Mouse (Mus musculus) G1E-ER4 (cell line): Measurements from ENCODE around the gene Cyb5b. TPM values are rescaled to one million over a fixed set of nuclear protein-coding genes. Genes with fewer than 3 reads are reported as not detected.

Experiments used
- GATA1 ChIP-seq: IDR thresholded peaks from one replicate; pipeline ENCODE4 v1.8.0; 2012; ENCODE audit warnings: low read length, inconsistent platforms
- polyA plus RNA-seq: library from polyadenylated mRNA; stranded (reverse); fragments of >175 nt; gene quantifications from 2 replicates; pipeline ENCODE4 v1.2.3, GENCODE M21; 2012

Gene Cyb5b
- polyA plus RNA-seq, 1 experiment, result 39.2 TPM

DNA sequence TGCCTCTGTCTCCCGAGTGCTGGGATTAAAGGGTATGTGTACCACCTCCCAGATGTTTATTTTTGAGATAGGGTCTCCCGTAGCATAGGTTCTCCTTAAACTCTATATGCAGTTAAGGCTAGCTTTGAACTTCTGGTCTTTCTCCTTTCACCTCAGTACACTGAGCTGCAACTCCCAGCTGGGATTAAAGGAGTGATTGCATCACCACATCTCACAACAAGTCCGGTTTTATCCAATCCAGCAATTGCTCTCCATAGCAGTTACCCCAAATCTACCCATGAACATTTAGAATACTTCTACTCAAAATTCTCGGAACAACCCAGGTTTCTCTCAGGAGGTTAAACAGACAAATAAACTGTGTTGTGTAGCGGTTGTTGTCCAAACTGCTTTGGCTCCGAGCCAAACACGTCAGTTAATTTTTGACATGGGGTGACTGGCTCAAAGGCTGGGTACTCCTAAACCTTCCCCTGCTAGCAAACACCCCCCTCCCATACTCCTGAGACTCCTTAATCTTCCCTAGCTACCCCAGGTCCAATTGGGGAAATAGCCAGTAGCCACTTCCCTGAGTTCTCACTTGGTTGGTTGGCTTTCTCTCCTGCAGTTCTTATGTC is 28.7 kb upstream of the Cyb5b start:
- no peak for TF ChIP-seq GATA1

DNA sequence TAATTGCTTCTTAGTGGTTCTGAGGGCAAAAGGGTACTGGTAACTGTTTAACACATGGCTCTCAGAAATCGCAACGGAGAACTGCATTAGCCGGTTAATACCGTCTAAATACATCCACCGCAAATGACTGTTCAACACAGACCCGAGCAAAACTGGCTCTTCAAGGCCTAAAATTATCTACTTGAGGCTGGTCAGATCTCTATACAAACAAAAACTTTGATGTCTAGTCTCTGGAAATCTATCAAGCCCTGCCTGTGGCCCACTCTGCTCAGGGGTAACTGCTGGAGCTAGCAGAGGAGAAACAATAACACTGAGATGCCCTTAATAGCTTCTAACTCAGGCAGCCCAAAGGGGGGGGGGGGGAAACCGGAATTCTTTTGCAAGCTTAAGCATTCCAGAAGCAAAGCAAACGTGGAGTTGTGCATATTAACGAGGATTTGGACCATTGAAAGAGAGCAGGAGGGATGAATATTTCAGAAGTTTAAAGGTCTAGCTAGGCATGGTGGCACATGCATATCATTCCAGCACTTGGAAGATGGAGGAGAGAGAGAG is 27.3 kb upstream of the Cyb5b start:
- TF ChIP-seq GATA1, result no peak

DNA sequence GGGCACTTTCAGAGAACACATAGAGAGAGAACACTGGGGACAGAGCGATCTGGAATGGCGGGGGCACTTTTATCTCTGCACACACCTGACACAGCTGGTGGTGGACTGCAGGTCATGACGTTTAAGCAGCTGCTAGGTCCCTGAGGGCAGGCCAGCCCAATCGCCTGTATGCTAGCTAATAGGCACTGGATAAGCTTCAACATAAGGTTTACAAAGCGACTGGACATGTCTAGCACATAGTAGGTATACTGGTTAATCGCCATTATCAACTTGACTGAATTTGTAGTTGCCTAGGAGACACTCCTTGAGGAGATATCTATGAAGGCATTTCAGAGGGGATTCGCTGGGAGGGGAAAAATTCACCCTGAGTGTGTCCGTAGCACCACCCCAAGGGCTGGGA is 26.1 kb upstream of the Cyb5b start:
- no peak for TF ChIP-seq GATA1

DNA sequence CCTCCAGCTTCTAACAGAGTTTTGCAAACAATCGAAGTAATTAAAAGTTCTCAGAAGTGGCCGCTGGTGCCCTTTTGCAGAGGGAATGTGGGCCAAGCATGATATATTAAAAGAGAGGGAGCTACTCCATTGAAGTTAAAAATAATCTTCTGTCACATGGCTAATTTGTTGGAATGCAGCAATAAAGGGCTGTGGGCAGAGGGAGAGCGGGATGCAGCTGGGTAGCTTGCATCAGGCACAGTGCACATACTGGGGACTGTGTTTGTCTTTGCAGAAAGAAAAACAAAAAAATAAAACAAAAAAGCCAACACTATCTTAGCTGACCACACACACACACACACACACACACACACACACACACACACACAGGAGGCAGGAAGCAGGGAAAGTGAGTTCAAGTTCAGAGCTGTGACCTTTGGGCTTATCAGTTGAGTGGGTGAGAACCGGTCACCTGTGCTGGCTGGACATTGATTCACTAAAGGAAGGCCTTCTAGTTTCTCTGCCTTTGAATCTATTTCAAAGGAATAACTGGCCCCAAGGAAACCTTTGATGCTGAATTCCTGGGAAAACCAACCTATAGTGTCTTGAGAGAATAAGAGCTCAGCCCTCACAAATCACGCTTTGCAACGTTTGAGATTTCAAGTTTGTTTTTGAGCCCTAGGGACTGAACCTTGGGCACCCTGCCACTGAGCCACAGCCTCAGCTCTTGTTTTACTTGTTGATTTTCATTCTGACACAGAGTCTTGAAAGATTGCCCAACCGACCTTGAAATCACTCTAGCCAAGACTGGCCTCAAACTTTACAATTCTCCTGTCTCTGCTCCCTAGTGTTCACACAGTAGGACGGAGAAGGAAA is 21.0 kb upstream of the Cyb5b start:
- no peak for TF ChIP-seq GATA1

DNA sequence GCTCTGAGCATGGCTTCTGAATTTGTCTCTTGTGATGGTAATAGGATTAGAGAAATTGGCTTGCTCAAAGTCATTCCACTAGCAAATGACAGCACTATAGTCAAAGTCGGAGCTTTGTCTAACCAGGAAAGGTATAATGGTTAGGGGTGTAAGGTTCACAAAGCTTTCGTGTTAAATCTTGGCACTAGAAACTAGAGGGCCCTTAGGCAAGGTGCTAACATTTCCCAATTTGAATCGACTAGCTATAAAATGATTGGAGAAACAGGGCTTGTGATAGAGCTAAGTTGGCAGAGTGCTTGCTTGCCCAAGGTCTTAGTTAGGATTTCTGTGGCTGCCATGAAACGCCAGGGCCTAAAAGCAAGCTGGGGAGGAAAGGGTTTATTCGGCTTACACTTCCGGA is 20.4 kb upstream of the Cyb5b start:
- TF ChIP-seq GATA1, result no peak

DNA sequence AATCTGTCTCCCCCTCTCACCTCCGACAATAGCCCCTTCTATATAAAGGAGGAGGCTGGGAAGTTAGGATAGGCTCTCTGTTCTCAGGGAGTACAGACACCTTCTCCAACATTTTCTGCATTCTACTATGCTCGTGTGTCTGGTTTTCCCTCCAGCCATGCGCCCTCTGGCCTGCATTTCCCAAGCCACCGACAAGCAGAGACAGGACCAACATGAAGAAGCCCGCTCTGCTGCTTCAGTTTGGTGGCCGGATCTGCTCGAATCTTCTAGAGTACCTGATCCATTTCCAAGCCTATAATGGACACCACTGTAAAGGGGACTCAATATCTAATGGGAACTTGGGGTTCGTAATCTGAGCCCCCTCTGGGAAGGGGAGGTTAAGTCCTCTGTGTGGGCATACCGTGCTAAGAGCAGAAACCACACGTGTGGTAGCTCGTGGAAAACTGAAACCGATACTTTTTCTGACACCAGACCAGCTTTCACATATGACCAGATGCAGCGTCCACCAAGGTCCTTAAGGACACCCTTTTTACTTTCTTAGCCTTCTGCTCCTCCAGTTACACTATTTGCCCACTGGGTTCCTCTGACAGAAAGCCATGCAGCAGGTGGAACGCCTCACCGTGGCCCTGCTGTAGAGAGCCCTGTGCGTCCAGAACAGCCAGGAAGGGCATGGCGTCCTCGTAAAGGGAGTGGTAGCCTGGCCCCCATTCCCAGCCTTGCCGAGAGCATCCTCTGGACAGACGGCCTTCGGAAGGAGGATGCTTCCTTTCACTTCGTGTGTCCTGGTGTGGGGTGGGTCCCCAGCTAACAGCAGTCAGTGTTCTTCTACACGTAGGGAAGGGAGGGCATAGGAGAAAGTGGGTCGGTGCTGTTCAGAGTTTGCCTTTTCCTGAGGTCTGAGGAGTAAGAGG is 17.6 kb upstream of the Cyb5b start:
- no peak for TF ChIP-seq GATA1

DNA sequence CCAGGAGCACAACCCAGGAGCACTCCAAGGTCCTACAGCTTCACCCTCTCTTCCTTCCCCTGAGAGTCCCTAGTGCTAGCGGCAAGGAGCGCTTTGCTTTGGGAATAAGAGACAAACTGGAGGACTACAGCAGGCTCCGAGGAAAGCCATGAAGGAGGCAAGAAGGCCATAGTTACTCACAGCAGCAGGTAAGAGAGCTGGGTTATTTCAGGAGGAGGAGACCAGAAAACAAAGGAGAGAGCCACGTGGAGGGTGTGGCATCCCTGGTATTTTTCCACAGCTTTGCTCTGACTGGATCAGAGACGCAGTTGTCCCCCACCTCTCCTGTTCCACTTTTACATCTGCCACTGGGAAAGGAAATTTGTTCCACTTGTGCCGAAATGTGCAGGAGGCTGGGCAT is 16.6 kb upstream of the Cyb5b start:
- TF ChIP-seq GATA1, result no peak

DNA sequence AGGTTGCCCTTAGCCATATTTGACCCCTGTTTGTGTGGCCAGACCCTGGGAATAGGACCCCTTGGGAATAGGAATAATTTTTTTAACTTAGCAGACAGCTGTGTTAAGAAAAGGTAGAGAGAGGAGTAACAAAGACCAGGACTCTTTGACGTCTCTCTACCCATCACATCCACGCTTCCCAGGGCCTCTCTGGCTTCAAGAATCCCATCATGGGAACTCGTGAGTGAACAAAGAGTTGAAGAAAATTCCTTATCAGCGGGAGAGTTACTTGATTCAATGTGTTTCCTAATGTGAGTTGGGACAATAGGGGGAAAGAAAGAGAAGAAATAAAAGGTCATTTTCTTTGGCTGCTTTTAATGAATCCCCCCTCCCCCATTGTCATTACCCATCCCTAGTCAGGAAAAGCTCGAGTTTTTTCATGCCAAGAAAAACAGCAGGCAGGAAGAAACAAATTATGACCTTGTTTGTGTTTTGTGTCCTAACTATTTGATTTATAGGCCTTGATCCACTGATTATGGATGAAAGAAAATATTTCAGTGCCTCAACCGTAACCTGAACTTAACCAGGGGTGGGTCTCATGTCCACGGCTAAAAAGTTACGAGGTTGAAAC is 14.3 kb upstream of the Cyb5b start:
- no peak for TF ChIP-seq GATA1

DNA sequence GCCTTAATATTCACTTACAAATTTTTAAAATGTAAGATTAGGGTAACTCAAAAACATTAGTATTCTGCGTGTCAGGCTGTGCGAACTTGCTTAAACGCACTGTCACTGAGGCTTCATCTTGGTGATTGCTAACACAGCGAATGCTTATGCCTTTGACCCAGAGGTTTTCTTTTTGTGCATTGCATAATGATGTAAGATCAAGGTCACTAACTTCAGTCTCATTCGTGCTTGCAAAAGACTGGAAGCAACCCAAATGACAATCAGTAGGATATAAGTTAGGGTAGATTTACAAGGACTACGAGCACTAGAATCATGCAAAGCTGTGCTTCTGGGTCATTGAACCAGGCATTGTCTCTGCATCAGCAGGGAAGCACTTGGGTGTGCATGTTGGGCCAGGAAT is 12.8 kb upstream of the Cyb5b start:
- no peak for TF ChIP-seq GATA1

DNA sequence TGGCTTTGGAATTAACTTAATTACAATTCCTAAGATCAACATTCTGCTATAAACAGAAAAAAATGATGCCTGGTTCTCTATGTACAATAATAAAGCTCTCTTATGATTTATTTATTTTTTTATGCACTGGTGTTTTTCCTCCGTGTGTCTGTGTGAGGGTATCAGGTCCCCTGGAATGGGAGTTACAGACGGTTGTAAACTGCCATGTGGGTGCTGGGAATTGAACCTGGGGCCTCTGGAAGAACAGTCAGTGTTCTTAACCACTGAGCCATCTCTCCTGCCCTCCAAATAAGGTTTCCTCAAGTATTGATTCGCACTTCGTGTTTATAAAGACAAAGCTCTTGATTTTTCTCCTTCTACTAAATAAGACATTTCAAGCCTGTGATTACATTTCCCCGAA is 12.1 kb upstream of the Cyb5b start:
- TF ChIP-seq GATA1, result no peak

DNA sequence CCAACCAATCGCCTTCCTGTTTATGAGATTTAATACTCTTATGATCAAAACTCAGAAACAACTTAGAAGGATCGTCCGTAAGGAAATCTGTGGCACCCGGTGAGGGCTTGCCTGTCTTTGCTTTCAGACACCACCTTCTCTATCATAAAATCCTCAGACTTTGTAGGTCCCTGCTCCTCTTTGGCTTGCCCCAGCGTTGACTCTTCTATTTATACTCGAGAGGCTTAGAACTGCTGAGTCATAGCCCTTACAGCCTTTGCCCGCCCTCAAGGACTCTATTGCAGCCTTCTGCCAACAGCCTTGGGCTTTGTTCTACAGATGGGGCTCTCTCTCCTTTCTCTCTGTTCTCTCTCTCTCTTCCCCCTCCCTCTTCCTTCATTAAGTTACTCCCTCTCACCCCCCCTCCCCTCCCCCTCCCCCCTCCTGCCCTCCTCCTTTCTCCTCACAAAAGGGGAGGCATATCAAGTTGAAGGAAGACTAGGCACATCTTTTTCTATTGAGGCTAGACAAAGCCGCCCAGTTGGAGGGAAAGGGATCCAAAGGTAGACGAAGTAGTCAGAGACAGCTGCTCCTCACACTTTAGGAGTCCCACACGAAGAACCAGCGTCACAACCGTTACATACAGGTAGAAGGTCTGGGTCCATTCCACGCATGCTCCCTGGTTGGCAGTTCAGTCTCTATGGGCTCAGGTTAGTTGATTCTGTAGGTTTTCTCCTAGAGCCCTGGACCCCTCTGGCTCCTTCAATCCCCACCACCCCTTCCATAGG is 10.6 kb upstream of the Cyb5b start:
- TF ChIP-seq GATA1, result no peak

DNA sequence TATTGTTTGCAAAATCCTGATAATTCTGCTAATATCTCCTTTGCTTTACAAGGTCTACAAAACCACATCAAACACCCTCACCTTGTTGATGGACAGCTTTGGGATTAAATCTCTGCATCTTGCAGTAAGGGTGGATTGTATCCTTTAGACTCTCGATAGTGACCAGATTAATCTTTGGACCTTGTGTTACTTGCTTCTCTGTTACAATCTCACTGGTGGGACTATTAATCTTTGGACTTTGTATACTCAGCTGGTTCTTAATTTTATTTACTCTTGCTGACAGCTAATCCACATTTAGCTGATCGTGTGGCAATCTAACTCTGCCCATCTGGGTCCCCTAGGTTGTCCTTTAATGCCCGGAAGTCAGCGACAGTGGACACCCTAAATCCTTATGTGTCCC is 7.9 kb upstream of the Cyb5b start:
- TF ChIP-seq GATA1, result no peak

DNA sequence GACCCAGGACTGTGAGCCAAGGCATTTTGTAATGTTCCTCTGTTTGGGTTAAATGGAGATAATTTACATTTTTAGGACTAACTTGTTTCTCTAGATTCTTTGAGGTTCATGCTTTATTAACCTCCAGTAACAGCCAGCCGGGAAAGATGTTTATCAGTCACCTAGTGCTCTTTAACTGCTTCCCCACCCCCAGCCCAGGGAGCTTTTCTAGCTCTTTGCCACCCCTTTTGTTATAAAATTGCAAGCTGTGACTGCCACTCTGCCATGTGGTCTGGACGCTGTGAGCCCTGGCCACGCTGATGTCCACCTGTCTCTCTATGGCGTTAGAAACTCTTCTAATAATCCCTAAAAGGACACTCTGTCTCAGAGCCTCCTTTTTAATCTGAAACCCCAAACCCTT is 6.9 kb upstream of the Cyb5b start:
- TF ChIP-seq GATA1, result no peak

DNA sequence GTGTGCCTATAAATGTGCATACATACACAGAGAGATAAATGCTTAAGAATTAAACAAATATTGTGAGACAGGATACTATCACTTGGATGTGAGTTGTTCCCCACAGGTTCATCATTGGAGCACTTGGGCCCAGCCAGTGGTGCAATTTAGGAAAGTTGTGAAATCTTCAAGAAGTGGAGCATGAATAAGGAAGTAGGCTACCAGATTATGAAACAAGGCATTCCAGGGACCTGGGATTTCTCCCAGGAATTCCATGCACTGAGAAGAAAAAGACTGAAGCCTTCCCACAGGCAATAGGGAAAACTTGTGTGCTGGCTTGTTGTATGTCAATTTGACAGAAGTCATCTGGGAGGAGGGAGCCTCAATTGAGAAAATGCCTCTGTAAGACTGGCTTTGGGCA is 4.3 kb upstream of the Cyb5b start:
- no peak for TF ChIP-seq GATA1

DNA sequence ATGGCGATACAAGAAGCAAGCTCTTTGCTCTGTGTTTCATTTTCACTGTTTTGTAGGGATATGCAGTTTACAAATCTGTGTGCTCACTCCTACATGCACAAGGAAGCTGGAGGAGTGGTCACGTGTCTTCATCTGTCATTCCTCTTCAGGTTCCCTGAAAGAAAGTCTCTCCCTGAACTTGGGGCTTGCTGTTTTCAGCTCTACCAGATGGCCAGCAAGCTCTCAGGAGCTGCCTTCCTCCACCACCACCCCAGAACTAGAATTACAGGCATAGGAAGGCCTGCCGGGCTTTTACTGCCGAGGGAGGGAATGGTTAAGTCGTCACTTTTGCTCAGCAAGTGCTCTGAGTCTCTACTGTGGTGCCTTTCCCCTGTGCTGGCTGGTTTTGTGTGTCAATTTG is 1.6 kb upstream of the Cyb5b start:
- no peak for TF ChIP-seq GATA1
